ENCODE assay signal across 8 mouse cellular contexts in genomic region chr1:63112151-63112864, GRCm38 (mm10). TPM values are rescaled to one million over a fixed set of nuclear protein-coding genes. Genes with fewer than 3 reads are reported as not detected.
DNase-seq lines count a peak whose midpoint lies in the region; ATAC-seq lines count a peak whose summit lies in the region.

No protein-coding gene starts in this region.

- no peaks in the 10 kb centered on the region for H3K27me3 ChIP-seq in heart, embryonic 11.5 days (ENCODE audit: control insufficient read depth, insufficient read depth, low read length)
- no peaks in the 10 kb centered on the region for H3K27me3 ChIP-seq in forebrain, embryonic 10.5 days (ENCODE audit: poor library complexity, severe bottlenecking)
- H3K27me3 ChIP-seq in liver, embryonic 13.5 days, result no peaks in the 10 kb centered on the region

- H3K27ac ChIP-seq in heart, embryonic 11.5 days (ENCODE audit: low read depth, low read length), result peak overlapping the region; percentile 99
- H3K27ac ChIP-seq in forebrain, embryonic 10.5 days, result peak overlapping the region; percentile 100
- peak overlapping the region; percentile 96 for H3K27ac ChIP-seq in liver, embryonic 13.5 days

- H3K4me2 ChIP-seq in heart, embryonic 11.5 days, result peak overlapping the region; percentile 81
- H3K4me2 ChIP-seq in liver, embryonic 13.5 days, result peak overlapping the region; percentile 87

- no peak for ATAC-seq in heart, embryonic 11.5 days (replicated peaks; ENCODE audit: insufficient number of reproducible peaks, low FRiP score, low TSS enrichment)
- ATAC-seq in liver, embryonic 13.5 days (ENCODE audit: low read depth), result no peak

- no peaks in the 10 kb centered on the region for H3K9me3 ChIP-seq in heart, embryonic 11.5 days (replicated peaks; ENCODE audit: control insufficient read depth, low read length)
- H3K9me3 ChIP-seq in forebrain, embryonic 10.5 days, result no peaks in the 10 kb centered on the region
- no peaks in the 10 kb centered on the region for H3K9me3 ChIP-seq in liver, embryonic 13.5 days (replicated peaks)

- peak overlapping the region; percentile 100 for H3K9ac ChIP-seq in heart, embryonic 11.5 days (ENCODE audit: low read depth, low read length)
- peak overlapping the region; percentile 98 for H3K9ac ChIP-seq in liver, embryonic 13.5 days

- peaks cover 16% of the 10 kb centered on the region for H3K4me1 ChIP-seq in heart, embryonic 11.5 days (ENCODE audit: control insufficient read depth, insufficient read depth, low read length)
- peaks cover 42% of the 10 kb centered on the region for H3K4me1 ChIP-seq in forebrain, embryonic 10.5 days
- H3K4me1 ChIP-seq in liver, embryonic 13.5 days (replicated peaks), result peaks cover 54% of the 10 kb centered on the region

- DNase-seq in heart, adult 11 months, result no peak
- DNase-seq in A20 (ENCODE audit: low read depth, low spot score), result peak; percentile 58
- DNase-seq in forebrain, embryonic 10.5 days (ENCODE audit: extremely low spot score, low spot score), result no peak
- DNase-seq in liver, embryonic 13.5 days, result no peak
- DNase-seq in ovary, adult 18-20 months (ENCODE audit: low spot score), result no peak
- DNase-seq in embryo, embryonic 11 days, result no peak
- no peak for DNase-seq in cerebellum, adult 9-11 months

- H3K4me3 ChIP-seq in heart, embryonic 11.5 days (ENCODE audit: low read depth, low read length), result peak overlapping the region; percentile 96
- H3K4me3 ChIP-seq in forebrain, embryonic 10.5 days, result peak overlapping the region; percentile 98
- peak overlapping the region; percentile 88 for H3K4me3 ChIP-seq in liver, embryonic 13.5 days (replicated peaks)

- H3K36me3 ChIP-seq in heart, embryonic 11.5 days (ENCODE audit: control insufficient read depth, insufficient read depth, low read length), result no peaks in the 10 kb centered on the region
- H3K36me3 ChIP-seq in forebrain, embryonic 10.5 days (replicated peaks), result peaks cover 12% of the 10 kb centered on the region; the same call in 1 of the 2 replicates
- peaks cover 13% of the 10 kb centered on the region for H3K36me3 ChIP-seq in liver, embryonic 13.5 days

- 46% methylated on average over 8 of the region's 8 CpGs for WGBS in heart, embryonic 11.5 days (ENCODE audit: insufficient replicate concordance)
- 44% methylated on average over 8 of the region's 8 CpGs for WGBS in forebrain, embryonic 10.5 days
- WGBS in liver, embryonic 13.5 days (ENCODE audit: insufficient replicate concordance), result 42% methylated on average over 8 of the region's 8 CpGs

RNA-seq across cellular contexts. Expression of gene Ino80d, which starts 2.2 kb away (rescaled TPM):
- polyA plus RNA-seq in heart, embryonic 11.5 days (2014; fragmentation: Nextera tagmentation; extraction: Ambion mirVana), result 6.1 and 13.8 TPM in 2 replicates
- 9.9 and 11.1 TPM in 2 replicates for polyA plus RNA-seq in forebrain, embryonic 10.5 days (2016; fragmentation: Nextera tagmentation; extraction: Ambion mirVana)
- polyA plus RNA-seq in liver, embryonic 13.5 days (2015; fragmentation: Nextera tagmentation; extraction: Ambion mirVana), result 3.8 and 4.8 TPM in 2 replicates
